Mouse (Mus musculus) gastrocnemius, postnatal 10 days (tissue): ENCODE measurements around the gene Fam208b. TPM values are rescaled to one million over a fixed set of nuclear protein-coding genes. Genes with fewer than 3 reads are reported as not detected.

Source experiments
- total RNA-seq, 2 experiments: library from RNA; stranded (reverse); gene quantifications; 2 replicates each; pipeline ENCODE4 v1.2.3; 2021

Gene Fam208b
- total RNA-seq, 2 experiments from 2014 or later: 12.2 to 17.3 TPM

Other genes with a start within 250 kb of the Fam208b start
- 100 to 1,000 TPM; 211 to 214 TPM for gene Gdi2, start 73.0 kb downstream of the Fam208b start, total RNA-seq
- gene Asb13, start 22.9 kb upstream of the Fam208b start, total RNA-seq: 1 to 10 TPM; 6.9 to 7.3 TPM
- not detected for gene Calml3, start 193.2 kb upstream of the Fam208b start, total RNA-seq
- gene Calm4, start 226.6 kb upstream of the Fam208b start, total RNA-seq: not detected
- not detected for gene Calm5, start 243.1 kb upstream of the Fam208b start, total RNA-seq